Mouse (Mus musculus): ENCODE data around the gene Edf1.

DNA sequence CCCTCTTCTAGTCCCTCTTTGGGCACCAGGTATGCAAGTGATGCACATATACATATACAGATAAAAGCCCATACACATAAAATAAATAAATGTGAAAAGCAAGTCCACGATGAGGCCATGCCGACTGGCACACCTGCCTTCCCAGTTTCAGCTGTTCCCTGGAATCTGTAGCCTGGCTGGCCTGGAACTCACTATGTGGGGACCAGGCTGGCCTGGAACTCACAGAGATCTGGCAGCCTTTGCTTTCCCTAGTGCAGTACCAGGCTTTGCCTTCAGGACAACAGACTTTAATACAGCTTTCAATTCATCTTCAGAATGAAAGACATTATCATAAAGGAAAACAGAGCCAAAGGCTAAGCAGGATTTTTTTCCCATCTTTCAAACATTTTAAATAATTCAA lies 23.9 kb upstream of the Edf1 start:
- TF ChIP-seq CEBPB (IDR thresholded peaks at IDR 0.05; ENCODE audit: insufficient read depth, poor library complexity, severe bottlenecking) = no peak
- no peak for TF ChIP-seq POLR2A (IDR thresholded peaks at IDR 0.05; ENCODE audit: insufficient read length, low read depth)
- TF ChIP-seq MAX (IDR thresholded peaks at IDR 0.05; ENCODE audit: low read depth) = no peak
- no peak for TF ChIP-seq USF1 (IDR thresholded peaks at IDR 0.05; ENCODE audit: low read depth)
- peak; percentile 70 for TF ChIP-seq TCF3 (IDR thresholded peaks at IDR 0.05; ENCODE audit: insufficient read length, low read depth)
- TF ChIP-seq E2F4 (IDR thresholded peaks at IDR 0.05; ENCODE audit: insufficient read depth) = no peak

Data from myocyte (in vitro differentiated cells).